Mouse (Mus musculus) testis, adult 10 weeks (tissue): Measurements from ENCODE around the gene Lactbl1. TPM values are rescaled to one million over a fixed set of nuclear protein-coding genes. Genes with fewer than 3 reads are reported as not detected.

Experiments used
- polyA plus RNA-seq: library from polyadenylated mRNA; stranded (reverse); fragments of 350-450 nt; fragmentation: Illumina TruSeq; extraction: RNeasy Lipid Tissue Mini Kit (QIAGEN cat#74804); gene quantifications from one replicate; pipeline ENCODE4 v1.2.3, GENCODE M21; 2014; ENCODE audit warnings: low read depth, low replicate concordance

The Lactbl1 gene
- polyA plus RNA-seq, result 0.07 TPM

DNA sequence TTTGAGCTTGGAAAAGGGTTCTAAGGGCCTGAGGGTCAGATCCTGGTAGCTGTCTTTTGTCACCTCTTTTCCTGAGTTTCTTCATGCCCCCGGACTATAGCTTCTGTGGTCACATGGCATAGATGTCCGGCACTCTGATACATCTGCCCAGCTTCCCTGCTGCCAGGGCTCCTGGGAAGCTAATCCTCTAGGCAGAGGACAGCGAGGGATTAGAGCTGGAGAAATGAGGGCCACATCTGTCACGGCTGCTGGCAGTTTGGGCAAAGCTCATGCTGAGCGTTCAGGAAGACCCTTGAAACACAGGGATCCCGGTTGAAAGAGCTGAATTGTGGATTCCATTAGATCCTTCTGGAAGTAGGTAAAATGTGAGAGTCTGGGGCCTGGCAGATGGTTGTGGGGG, at the start of gene Lactbl1:
TSS of gene Lactbl1 (plus strand) at position 234 of the 400 bp plus-strand sequence.

DNA sequence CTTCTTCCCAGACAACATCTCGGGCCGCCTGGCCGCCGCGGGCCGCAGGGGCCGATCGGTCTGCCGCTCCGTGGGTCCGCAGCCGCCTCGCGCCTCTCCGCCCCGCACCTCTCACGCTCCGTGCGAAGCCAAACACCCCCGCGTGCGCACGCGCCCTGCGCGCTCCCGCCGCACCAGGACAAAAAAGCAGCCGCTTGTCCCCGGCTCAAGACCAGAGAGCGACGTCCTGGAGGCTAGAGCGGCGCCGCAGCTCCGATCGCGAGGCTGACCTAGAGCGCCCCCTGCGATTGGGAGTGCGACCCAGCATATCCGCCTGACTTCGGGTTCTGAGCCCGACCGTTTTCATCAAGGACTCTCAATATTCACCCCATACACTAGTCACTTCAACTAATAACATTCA, 19.9 kb upstream of the Lactbl1 start, which contains the start of gene Kdm1a:
TSS of gene Kdm1a (minus strand) at position 156 of the 400 bp plus-strand sequence.

DNA sequence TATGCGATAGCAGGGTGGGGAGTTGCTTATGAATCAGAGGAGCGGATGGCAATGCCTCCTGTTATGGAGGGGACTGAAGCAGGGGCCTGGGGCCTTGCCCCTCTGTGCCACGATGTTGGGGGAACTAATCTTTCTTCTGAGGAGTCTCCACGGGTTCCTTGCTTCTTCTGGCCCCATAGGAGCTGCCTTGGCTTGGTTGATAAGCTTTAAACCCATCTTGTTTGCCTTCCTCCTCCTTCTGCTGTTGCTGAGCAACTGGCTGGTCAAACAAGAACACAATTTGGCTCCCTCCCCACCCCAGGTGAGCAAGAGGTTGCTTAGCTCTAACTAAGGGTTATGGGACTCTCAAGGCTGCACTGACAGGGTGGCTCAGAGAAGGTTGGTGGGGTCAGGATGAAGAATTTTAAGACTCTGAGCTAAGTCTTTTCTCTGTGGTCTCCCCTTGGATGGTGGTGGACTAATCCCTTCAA, 12.0 kb upstream of the Lactbl1 start, which contains the start of gene Tex46:
TSS of gene Tex46 (plus strand) at position 51 of the 470 bp plus-strand sequence.

Other genes with a start within 250 kb of the Lactbl1 start
- gene Htr1d, start 199.1 kb upstream of the Lactbl1 start, polyA plus RNA-seq, result not detected
- not detected for gene 6030445D17Rik, start 160.4 kb upstream of the Lactbl1 start, polyA plus RNA-seq
- gene Luzp1, start 152.9 kb upstream of the Lactbl1 start, polyA plus RNA-seq, result 271 TPM
- 176 TPM for gene Kdm1a, start 19.9 kb upstream of the Lactbl1 start, polyA plus RNA-seq
- gene Tex46, start 12.2 kb upstream of the Lactbl1 start, polyA plus RNA-seq, result 23.1 TPM
- 0.11 TPM for gene Ephb2, start 213.4 kb downstream of the Lactbl1 start, polyA plus RNA-seq